8 mouse cellular contexts compared by ENCODE assay signal in the genomic region with DNA sequence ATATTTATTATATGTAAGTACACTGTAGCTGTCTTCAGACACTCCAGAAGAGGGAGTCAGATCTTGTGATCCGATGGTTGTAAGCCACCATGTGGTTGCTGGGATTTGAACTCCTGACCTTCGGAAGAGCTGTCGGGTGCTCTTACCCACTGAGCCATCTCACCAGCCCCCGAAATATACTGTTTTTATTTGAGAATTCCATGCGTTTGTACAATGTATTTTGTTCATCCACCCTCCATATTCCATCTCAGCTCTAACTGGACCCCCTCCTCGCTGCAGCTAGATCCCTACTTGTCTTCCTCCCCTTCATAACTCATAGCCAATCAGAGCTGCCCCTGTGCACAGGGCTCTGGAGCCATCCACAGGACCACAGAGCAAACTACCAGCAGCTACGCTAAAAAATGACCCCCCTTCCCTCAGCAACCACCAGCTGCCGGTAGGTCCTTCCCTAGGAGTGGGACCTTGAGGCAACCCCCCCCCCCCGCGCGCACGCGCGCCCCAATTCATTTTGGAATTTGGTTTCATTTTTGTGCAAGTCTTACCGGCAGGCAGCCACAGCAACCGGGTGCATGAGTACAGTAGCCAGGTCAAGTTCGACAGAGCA. TPM values are rescaled to one million over a fixed set of nuclear protein-coding genes. Genes with fewer than 3 reads are reported as not detected.
A peak's percentile ranks its signal among the peaks of the same experiment; 100 is the strongest.
DNase-seq lines count a peak whose midpoint lies in the region; ATAC-seq and TF ChIP-seq lines count a peak whose summit lies in the region.

No protein-coding gene starts in this region.

- TF ChIP-seq EP300 in heart, postnatal 0 days (IDR thresholded peaks at IDR 0.05; ENCODE audit: low read depth): no peak

- H3K4me1 ChIP-seq in embryonic facial prominence, embryonic 12.5 days: peaks cover 6% of the 10 kb centered on the region
- 0 out of 2 replicates have a peak, but pooled peaks cover 8% of the 10 kb centered on the region for H3K4me1 ChIP-seq in heart, postnatal 0 days (ENCODE audit: control insufficient read depth, insufficient read depth)

- peak; percentile 82 for DNase-seq in 3T3-L1 (ENCODE audit: low read depth, low spot score)
- DNase-seq in Muller cell, postnatal 12 days (ENCODE audit: inconsistent ontology term): peak; percentile 86
- peak; percentile 73 for DNase-seq in heart, postnatal 0 days (ENCODE audit: low spot score)
- peak; percentile 21 to 67 for DNase-seq in kidney, postnatal 25 days
- DNase-seq in mesoderm, embryonic 11.5 days (ENCODE audit: low read depth, low spot score): peak; percentile 61
- DNase-seq in testis, postnatal 10 days (ENCODE audit: low spot score): peak; percentile 50
- DNase-seq in right cerebral cortex, postnatal 14 days: no peak

- WGBS in embryonic facial prominence, embryonic 12.5 days: 24% methylated on average over 17 of the region's 17 CpGs
- 16% methylated on average over 17 of the region's 17 CpGs for WGBS in heart, postnatal 0 days

- peak overlapping the region; percentile 41 for H3K4me3 ChIP-seq in embryonic facial prominence, embryonic 12.5 days
- H3K4me3 ChIP-seq in heart, postnatal 0 days (ENCODE audit: low read depth, low read length): peak overlapping the region; percentile 50

- peak; percentile 41; the same call in 1 of the 2 replicates for ATAC-seq in embryonic facial prominence, embryonic 12.5 days (ENCODE audit: insufficient number of reproducible peaks, insufficient read depth, low FRiP score, low TSS enrichment)
- peak; percentile 79 for ATAC-seq in heart, postnatal 0 days (ENCODE audit: insufficient read depth, low read depth)

- TF ChIP-seq CTCF in heart, postnatal 0 days (IDR thresholded peaks at IDR 0.05; ENCODE audit: low read depth): peak; percentile 32

- peak overlapping the region; percentile 55 for H3K4me2 ChIP-seq in embryonic facial prominence, embryonic 12.5 days (replicated peaks)
- H3K4me2 ChIP-seq in heart, postnatal 0 days (ENCODE audit: low read depth, low read length): peak overlapping the region; percentile 60

- no peaks in the 10 kb centered on the region for H3K27me3 ChIP-seq in embryonic facial prominence, embryonic 12.5 days
- H3K27me3 ChIP-seq in heart, postnatal 0 days (ENCODE audit: control insufficient read depth, insufficient read depth, low read length): no peaks in the 10 kb centered on the region

- 0 out of 2 replicates have a peak overlapping the region, but pooled peaks have one; percentile 20 for H3K9ac ChIP-seq in embryonic facial prominence, embryonic 12.5 days
- H3K9ac ChIP-seq in heart, postnatal 0 days (replicated peaks; ENCODE audit: low read depth, low read length): peak overlapping the region; percentile 40

- peaks cover 6% of the 10 kb centered on the region for H3K36me3 ChIP-seq in embryonic facial prominence, embryonic 12.5 days
- peaks cover 1% of the 10 kb centered on the region for H3K36me3 ChIP-seq in heart, postnatal 0 days (replicated peaks; ENCODE audit: control insufficient read depth, insufficient read depth, low read length)

- H3K27ac ChIP-seq in embryonic facial prominence, embryonic 12.5 days: no peak overlapping the region; the same call in 1 of the 2 replicates
- H3K27ac ChIP-seq in heart, postnatal 0 days (ENCODE audit: low read depth): peak overlapping the region; percentile 94

- H3K9me3 ChIP-seq in embryonic facial prominence, embryonic 12.5 days: no peaks in the 10 kb centered on the region
- no peaks in the 10 kb centered on the region for H3K9me3 ChIP-seq in heart, postnatal 0 days (replicated peaks; ENCODE audit: control insufficient read depth, low read length)

RNA-seq across cellular contexts. Expression of a gene that starts 38.7 kb away (rescaled TPM):
- polyA plus RNA-seq in embryonic facial prominence, embryonic 12.5 days (2016; fragmentation: Nextera tagmentation; extraction: Ambion mirVana): 33.5 and 34.9 TPM in 2 replicates
- 13.1 and 17.9 TPM in 2 replicates for total RNA-seq in heart, postnatal 0 days (2014; rRNA removed; ENCODE audit: low replicate concordance)
- 10.7 and 10.9 TPM in 2 replicates for polyA plus RNA-seq in heart, postnatal 0 days (2015; fragmentation: Nextera tagmentation; extraction: Ambion mirVana)
